Mouse (Mus musculus): ENCODE results near the gene Mfap1b.

Gene Mfap1b

DNA sequence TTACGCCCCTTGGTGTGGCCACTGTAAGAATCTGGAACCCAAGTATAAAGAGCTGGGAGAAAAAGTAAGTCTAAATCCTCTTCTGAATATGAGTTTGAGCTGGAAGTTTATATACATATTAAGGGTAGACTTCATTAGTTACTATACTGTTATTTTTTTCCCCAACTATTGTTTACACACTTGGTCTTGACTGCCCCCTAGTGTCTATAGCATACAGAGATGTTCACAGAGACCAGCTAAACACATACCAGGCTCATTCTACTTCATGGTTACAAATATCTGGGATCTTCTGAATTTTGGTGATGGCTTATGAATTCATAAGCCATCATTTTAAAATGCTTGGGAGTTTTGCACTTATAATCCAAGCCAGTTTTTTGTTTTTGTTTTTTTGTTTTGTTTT, 39.0 kb downstream of the Mfap1b start:
- peak; percentile 48 for DNase-seq (ENCODE audit: low read depth, low spot score)

DNA sequence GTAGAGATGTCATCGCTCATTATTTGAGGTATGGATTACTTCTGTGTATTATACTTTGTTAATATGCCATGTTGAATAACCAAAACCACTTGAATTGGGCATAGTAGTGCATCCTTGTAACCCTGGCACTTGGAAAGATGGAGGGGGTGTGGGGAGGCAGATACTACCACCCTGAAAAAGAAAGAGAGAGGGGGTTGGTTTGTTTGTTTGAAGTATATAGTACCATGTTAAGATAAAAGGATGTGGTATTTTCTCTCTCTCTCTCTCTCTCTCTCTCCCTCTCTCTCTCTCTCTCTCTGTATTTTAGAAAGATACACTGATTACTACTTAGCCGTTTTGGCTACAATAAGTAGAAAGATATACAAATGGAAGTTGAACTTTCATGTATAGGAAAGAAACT, 48.0 kb downstream of the Mfap1b start:
- DNase-seq (ENCODE audit: low read depth, low spot score): no peak

DNA sequence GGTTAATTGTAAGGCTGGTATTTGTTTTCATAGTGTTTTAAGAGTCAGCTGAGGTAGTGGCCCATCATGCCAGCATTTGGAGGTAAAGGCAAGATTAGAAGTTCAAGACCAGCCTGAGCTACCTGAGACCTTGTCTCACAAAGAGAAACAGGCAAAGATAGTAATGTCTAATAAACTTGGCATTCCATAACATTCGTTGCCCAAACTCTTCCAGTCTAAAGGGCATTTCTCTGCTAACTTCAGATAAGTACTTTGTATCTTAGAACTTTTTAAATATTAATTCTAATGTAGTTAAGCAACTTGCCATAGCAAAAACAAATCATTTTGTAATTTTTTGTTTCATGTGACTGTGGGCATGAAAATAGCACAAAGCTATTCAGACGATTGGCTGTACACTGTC, 50.7 kb downstream of the Mfap1b start:
- no peak for DNase-seq (ENCODE audit: low read depth, low spot score)

DNA sequence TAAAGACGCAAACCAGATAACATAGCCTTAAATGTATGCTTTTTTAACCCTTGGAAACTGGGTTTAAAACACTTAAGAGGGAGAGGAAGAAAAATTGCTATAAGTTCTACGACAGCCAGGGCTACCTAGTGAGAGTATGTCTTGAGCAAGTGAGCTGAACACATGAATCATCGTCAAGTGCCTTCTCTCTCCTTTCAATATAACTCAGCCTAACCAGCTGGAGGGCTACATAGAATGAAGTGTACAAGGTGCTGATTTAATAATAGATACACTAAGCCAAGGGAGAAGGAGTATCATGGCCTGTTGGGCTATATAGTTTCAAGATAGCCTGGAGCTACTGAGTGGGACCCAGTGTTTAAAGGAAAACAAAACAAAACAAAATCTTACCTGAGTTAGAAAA, 55.4 kb downstream of the Mfap1b start:
- DNase-seq (ENCODE audit: low read depth, low spot score): no peak

DNA sequence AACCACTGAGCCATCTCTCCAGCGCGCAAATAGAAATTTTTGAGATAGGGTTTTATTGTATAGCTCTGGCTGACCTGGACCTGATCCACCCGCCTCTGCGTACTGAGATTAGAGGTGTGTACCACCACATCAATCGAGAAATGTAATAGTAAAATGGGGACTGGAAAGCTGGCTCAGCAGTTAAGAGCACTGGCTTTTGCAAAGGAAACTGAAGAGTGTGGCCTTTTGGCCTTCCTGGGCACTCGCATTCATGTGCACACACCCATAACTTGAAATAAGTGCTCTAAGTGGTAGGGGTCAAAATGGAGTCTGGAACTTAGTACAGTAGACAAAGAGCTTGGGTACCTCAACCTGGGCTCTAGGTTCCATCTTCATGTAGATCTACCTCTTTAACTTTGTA, 57.5 kb downstream of the Mfap1b start:
- no peak for DNase-seq (ENCODE audit: low read depth, low spot score)

DNA sequence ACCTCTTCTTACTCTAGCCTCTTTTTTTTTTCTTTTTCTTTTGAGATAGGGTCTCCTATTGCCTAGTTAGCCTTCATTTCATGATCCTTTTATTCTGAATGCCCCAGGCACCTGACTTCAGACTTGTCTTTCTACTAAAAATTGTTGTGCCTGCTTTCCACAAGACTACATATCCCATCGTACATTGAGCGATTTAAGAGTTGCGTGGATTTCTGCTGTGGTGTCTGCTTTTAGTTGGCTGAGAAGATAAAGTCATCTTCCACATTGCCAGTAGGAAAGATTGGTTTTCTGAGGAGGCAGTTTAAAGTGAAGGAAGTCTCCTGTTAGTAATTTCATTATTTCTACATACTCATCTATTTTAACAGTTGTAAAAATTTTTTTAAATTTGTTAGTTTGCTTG, 58.3 kb downstream of the Mfap1b start:
- DNase-seq (ENCODE audit: low read depth, low spot score): no peak

DNA sequence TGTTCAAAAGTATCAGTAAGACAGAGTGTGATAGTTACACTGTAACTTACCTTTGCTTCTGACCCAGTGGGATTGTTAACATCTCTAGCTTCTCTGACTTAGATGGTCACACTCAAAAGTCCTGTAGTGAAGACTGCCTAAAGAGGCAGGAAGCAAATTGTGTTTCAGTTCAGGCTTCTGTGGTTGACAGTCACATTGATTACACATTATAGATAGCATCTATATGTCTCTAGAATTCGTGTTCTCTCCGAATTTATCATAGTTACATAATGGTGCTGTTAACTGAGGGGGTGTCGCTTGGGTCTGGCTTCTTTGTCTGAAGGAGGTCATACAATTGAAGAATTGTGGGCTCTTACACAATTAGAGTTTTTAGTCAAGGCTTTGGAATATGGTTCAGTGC, 58.8 kb downstream of the Mfap1b start:
- DNase-seq (ENCODE audit: low read depth, low spot score): no peak

DNA sequence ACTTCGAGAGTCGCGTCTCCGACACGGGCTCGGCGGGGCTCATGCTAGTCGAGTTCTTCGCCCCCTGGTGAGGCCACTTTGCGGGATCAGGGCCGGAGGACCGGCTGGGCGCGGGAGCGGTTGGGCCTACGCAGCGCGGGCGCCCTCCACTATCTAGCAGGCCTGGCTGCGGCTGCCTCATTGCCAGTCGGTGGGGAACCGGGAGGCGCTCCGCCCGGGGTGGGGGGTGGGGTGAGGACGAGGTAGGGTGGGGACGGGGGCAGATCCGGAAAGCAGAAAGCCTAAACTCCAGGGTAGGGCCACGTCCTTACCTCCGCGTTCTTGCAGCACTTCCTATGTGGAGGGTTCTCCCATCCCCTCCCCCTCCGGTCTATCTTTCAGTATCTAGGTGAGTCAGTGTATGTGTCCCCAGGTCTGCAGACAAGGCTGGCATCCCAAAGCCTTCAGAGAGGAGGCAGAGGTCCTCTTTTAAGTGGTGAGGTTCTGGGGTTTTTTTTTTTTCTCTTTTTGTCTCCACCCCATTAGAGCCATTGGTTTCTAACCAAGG, 59.7 kb downstream of the Mfap1b start:
- DNase-seq (ENCODE audit: low read depth, low spot score): peak; percentile 76

DNA sequence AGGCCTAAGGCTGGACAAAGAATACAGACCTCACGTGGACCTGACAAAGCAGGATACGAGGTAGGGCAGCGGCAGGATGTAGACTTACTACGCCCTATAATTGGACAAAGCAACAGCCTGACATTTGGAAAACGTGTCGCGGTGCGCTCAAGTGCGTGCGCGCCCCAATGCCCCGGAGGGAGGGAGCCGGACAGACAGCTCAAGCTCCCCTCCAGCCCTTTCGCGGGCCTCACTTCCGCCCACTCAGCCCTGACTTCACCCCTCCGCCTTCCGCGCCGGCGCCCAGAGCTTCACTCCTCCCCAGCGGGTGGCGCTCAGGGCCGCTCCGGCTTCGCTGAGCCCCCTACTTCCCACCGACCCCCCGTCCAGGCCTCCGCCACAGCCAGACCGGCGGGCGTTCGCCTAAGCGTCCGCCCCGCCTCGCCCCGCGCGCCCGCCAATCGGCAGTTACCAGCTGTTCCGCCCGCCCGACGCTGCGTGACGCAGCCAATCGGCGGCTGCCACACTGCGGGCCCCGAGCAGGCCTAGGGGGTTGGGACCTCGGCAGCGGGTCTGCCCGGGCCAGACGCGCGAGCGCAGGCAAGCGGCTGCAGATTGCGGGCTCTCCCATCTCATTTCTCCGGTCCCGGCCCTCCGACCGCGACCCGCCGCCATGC, 60.4 kb downstream of the Mfap1b start, which contains the start of the genes Pdia3 and Catsper2:
Gene Pdia3, plus strand, starts transcription at position 389 of the 656 bp plus-strand sequence.
Gene Catsper2, minus strand, starts transcription at position 406 of the 656 bp plus-strand sequence.
- DNase-seq (ENCODE audit: low read depth, low spot score): peak; percentile 97

DNA sequence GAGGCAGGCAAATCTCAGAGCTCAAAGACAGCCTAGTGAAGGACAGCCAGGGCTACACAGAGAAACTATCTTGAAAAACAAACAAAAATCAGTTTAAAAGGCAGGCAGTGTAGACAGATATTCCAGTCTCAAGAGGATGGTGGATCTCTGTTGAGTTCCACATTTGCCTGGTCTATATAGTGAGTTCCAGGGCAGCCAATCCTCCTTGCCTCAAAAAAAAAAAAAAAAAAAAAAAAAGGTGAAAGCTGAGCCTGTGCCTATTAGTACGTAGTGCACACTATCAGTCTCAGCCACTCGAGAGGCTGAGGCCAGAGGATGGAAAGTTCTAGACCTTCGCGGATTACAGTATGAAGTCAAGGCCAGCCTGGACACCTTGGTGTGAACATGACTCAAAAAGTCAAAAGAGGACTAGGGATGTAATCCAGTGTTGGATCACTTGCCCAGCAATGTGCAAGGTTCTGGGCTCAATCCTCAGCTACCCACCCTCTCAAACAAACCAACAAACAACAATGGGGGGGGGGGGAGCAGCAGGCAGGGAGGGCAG, 61.0 kb downstream of the Mfap1b start:
- no peak for DNase-seq (ENCODE audit: low read depth, low spot score)
